Mouse (Mus musculus) forebrain, embryonic 11.5 days (tissue): ENCODE data around the gene Nrip3. TPM values are rescaled to one million over a fixed set of nuclear protein-coding genes. Genes with fewer than 3 reads are reported as not detected.

Experiments
- ATAC-seq: fragments of 200-750 bp; cut with Nextera tagmentation; replicated peaks from 2 replicates; pipeline ENCODE4 v1.8.0; 2017; ENCODE audit warnings: moderate TSS enrichment; ENCODE audit not compliant: low FRiP score
- DNase-seq: peaks from one replicate; pipeline ENCODE4 v3.0.0-alpha.2; 2017; ENCODE audit warnings: low spot score
- H3K27ac ChIP-seq: fragments of 300-500 bp; sonication (generic); 2 replicates; pipeline ENCODE4 v1.5.1; 2014; ENCODE audit warnings: low read depth, low read length
- H3K27me3 ChIP-seq: fragments of 300-500 bp; sonication (generic); 2 replicates; pipeline ENCODE4 v1.6.1; 2014; ENCODE audit warnings: mild to moderate bottlenecking, low read length, mixed read lengths; ENCODE audit not compliant: control insufficient read depth, insufficient read depth
- H3K36me3 ChIP-seq: fragments of 300-500 bp; sonication (generic); 2 replicates; pipeline ENCODE4 v1.6.1; 2014; ENCODE audit warnings: mild to moderate bottlenecking, low read length, moderate library complexity, mixed read lengths; ENCODE audit not compliant: control insufficient read depth, insufficient read depth
- H3K4me1 ChIP-seq: fragments of 300-500 bp; sonication (generic); replicated peaks from 2 replicates; pipeline ENCODE4 v1.6.1; 2014; ENCODE audit warnings: low read length, mixed read lengths; ENCODE audit not compliant: control insufficient read depth, insufficient read depth
- H3K4me2 ChIP-seq: fragments of 300-500 bp; sonication (generic); 2 replicates; pipeline ENCODE4 v1.6.1; 2014; ENCODE audit warnings: low read depth, mild to moderate bottlenecking, low read length, moderate library complexity, mixed read lengths; ENCODE audit not compliant: severe bottlenecking
- H3K4me3 ChIP-seq: fragments of 300-500 bp; sonication (generic); 2 replicates; pipeline ENCODE4 v1.5.1; 2014; ENCODE audit warnings: low read depth, low read length
- H3K9ac ChIP-seq: fragments of 300-500 bp; sonication (generic); 2 replicates; pipeline ENCODE4 v1.6.1; 2014; ENCODE audit warnings: low read length
- H3K9me3 ChIP-seq: fragments of 300-500 bp; sonication (generic); 2 replicates; pipeline ENCODE4 v1.6.1; 2016; ENCODE audit warnings: low read length, mixed read lengths; ENCODE audit not compliant: control insufficient read depth
- WGBS: fragments of 180-500 bp; shearing (Covaris S2); extraction: QIAGEN DNeasy Blood & Tissue Kit; methylation state at CpG from one replicate; pipeline ENCODE4 v1.1.7; 2014; 5-methylcytosine and 5-hydroxymethylcytosine counted together
- polyA plus RNA-seq: library from polyadenylated mRNA; unstranded; fragments of >200 nt; fragmentation: Nextera tagmentation; extraction: Ambion mirVana; gene quantifications from 2 replicates; pipeline ENCODE4 v1.2.1, GENCODE M21; 2014

Nrip3 gene
- polyA plus RNA-seq, 1 experiment from 2014 or later, result 0.83 TPM

DNA sequence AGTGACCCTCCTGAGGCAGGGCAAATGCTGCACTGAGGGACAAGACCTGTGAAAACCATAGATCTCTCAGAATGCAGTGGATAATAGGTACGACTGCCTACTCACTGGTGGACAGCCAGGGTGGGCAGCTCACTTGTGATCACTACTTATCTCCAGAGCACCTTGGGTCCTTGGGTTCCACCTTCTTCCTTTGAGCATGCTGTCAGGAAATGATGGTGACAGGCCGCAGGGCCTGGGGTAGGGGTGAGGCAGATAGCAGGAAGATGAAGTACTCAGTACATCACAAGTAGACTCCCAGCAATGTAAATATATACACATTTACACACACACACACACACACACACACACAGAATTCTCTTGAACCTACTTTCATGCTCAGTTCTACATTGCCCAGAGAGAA lies 6.0 kb upstream of the Nrip3 start:
- WGBS, result 93% methylated on average over 2 of the region's 2 CpGs

DNA sequence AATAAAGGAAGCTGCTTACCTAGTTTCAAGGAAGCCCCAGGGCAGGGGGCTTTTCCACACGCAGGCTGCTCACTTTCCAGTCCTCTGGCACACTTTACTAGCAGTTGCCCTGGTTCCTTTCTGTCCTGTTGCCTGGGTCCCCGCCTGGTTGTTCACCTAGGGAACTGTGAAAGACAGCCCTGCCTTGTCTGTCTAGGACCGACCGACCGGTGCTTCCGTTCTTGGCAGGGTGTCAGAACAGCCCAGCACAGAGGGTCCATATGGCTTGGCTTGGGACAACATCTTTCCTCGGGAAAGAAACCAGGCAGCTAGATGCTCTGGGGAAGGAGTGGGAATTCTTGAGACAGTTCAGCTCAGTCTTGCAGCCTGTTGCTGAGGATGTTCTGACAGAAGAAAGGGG lies 1.5 kb upstream of the Nrip3 start:
- H3K27ac ChIP-seq, result no peak overlapping the region
- H3K9ac ChIP-seq, result no peak overlapping the region
- no peak overlapping the region for H3K4me2 ChIP-seq
- H3K27me3 ChIP-seq, result peaks cover 39% of the 10 kb centered on the region
- H3K36me3 ChIP-seq, result no peaks in the 10 kb centered on the region
- no peak for DNase-seq
- 68% methylated on average over 7 of the region's 7 CpGs for WGBS
- H3K9me3 ChIP-seq, result no peaks in the 10 kb centered on the region
- no peak for ATAC-seq
- H3K4me1 ChIP-seq, result peaks cover 4% of the 10 kb centered on the region; the same call in 1 of the 2 replicates
- no peak overlapping the region for H3K4me3 ChIP-seq

More for the DNA sequence above, 6.0 kb upstream of the Nrip3 start:
- no peaks in the 10 kb centered on the region for H3K9me3 ChIP-seq
- H3K4me3 ChIP-seq, result no peak overlapping the region
- no peaks in the 10 kb centered on the region for H3K36me3 ChIP-seq
- no peak overlapping the region for H3K4me2 ChIP-seq
- no peak for DNase-seq
- H3K27me3 ChIP-seq, result peaks cover 9% of the 10 kb centered on the region; the same call in 1 of the 2 replicates
- ATAC-seq, result no peak
- H3K27ac ChIP-seq, result no peak overlapping the region
- no peaks in the 10 kb centered on the region for H3K4me1 ChIP-seq
- no peak overlapping the region for H3K9ac ChIP-seq

DNA sequence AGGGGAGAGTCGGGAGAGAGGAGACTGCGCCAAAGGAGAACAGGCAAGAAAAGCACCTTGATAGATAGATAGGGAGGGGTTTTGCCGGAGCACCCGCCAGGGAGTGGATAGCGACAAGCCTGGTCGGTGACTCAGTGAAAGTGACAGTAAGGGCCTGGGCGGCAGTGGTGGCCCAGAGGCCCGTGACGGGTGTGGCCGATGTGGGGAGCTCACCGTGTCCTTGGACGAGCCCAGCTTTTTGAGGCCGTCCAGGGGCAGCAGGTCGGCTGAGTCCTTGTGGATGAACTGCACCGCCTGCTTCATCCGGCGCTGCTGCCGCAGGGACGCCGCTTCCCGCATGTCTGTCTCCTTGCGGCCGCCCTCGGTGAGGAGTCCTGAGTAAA lies 747 bp downstream of the Nrip3 start:
- 1% methylated on average over 24 of the region's 24 CpGs for WGBS
- H3K27me3 ChIP-seq, result peaks cover 39% of the 10 kb centered on the region
- H3K9ac ChIP-seq, result peak overlapping the region; percentile 43
- H3K4me3 ChIP-seq, result peak overlapping the region; percentile 44
- H3K4me2 ChIP-seq, result peak overlapping the region; percentile 95
- ATAC-seq (no peak; the same call in 1 of the 2 replicates), DNase-seq (no peak)
- peaks cover 4% of the 10 kb centered on the region; the same call in 1 of the 2 replicates for H3K4me1 ChIP-seq
- H3K36me3 ChIP-seq, result no peaks in the 10 kb centered on the region
- no peaks in the 10 kb centered on the region for H3K9me3 ChIP-seq
- no peak overlapping the region for H3K27ac ChIP-seq

DNA sequence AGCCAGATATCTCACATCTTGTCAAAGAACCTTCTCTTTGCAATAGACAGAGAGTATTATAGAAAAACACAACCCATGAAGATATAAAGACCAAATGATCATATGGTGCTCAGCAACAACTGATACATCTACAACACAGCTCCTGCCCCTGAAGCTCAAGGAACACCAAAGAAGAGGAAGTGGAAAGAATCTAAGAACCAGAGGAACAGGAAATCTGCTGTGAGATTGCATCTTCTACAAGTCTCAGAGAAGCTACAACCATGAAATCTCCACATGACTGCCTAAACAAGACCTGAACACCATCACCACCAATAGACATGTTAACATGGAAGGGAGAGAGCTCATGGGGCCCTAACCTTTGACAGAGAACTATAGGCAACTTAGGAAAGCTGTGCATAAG lies 9.6 kb downstream of the Nrip3 start:
- no peaks in the 10 kb centered on the region for H3K9me3 ChIP-seq
- H3K9ac ChIP-seq, result no peak overlapping the region
- no peak overlapping the region for H3K4me2 ChIP-seq
- H3K27me3 ChIP-seq, result no peaks in the 10 kb centered on the region
- no peak overlapping the region for H3K27ac ChIP-seq
- no peaks in the 10 kb centered on the region for H3K36me3 ChIP-seq
- no peak for ATAC-seq
- no peaks in the 10 kb centered on the region for H3K4me1 ChIP-seq
- DNase-seq, result no peak
- no peak overlapping the region for H3K4me3 ChIP-seq

DNA sequence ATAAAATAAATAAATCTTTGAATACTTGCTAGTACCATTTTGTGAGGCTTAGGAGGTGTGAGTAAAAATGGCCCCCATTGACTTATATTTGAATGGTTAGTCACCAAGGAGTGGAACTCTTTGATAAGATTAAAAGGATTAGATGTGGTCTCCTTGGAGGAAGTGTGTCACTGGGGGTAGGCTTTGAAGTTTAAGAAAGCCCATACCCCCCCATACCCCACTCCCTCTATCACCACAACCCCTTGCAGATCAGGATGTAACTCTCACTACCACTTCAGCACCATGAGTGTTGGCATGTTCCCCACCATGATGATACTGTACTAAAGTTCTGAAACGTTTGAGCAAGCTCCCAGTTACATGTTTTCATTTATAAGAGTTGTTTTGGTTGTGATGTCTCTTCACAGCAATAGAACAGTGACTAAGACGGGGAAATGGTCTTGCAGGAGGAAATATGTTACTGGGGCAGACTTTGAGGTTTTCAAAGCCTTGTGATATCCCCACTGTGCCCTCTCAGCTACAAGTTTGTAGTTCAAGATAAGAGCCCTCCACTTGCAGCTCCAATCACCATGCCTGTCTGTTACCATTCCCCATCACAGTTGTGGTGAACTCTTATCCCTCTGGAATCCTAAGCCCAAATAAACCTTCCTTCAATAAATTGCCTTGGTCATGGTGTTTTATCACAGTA lies 13.0 kb downstream of the Nrip3 start:
- Histone ChIP-seq H3K36me3 (no peaks in the 10 kb centered on the region), H3K4me1 (no peaks in the 10 kb centered on the region), H3K27ac (no peak overlapping the region), H3K9ac (no peak overlapping the region), H3K4me2 (no peak overlapping the region), H3K27me3 (no peaks in the 10 kb centered on the region), H3K4me3 (no peak overlapping the region), H3K9me3 (no peaks in the 10 kb centered on the region)
- ATAC-seq, result no peak
- WGBS, result 52% methylated on average over 2 of the region's 2 CpGs
- DNase-seq, result no peak

DNA sequence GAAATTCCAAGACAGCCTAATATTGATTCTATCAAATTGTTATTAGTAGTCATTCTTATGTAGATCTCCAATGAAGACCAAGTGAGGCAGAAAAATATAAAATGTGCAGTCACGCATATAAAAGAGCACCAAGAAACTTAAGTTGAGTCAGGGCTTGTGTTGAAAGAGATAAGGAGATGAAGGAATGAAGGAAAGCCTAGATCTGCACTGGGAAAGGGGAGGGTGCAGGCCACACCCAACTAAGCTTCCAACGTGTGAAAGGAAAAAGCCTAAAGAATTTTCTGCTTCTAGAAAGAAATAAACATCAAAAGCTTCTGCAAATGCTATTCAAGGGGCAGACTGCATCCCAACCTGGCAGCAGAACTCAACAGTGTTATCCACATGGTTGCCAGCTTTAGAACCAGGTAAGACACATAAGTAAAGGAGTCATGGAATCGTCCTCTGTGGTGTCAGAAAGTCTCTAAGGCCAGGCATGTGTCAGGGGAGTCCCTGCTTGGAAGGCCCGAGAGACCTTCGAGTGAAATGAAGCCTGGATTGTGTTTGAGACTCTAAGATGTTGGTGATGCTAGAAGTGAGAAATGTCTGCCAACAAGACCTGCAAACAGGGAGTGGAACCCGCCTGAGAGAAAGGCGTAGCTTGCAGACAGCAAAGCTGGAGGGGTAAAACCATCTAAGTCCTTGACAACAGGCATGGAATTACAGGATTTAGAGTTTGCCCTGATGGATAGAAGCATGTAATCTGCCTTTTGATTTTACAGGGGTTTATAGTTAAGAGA lies 14.1 kb downstream of the Nrip3 start:
- no peaks in the 10 kb centered on the region for H3K27me3 ChIP-seq
- DNase-seq (no peak), ATAC-seq (no peak)
- H3K36me3 ChIP-seq, result no peaks in the 10 kb centered on the region
- 85% methylated on average over 7 of the region's 7 CpGs for WGBS
- H3K4me1 ChIP-seq, result no peaks in the 10 kb centered on the region
- no peak overlapping the region for H3K9ac ChIP-seq
- no peak overlapping the region for H3K4me3 ChIP-seq
- H3K27ac ChIP-seq, result no peak overlapping the region
- no peaks in the 10 kb centered on the region for H3K9me3 ChIP-seq
- no peak overlapping the region for H3K4me2 ChIP-seq

DNA sequence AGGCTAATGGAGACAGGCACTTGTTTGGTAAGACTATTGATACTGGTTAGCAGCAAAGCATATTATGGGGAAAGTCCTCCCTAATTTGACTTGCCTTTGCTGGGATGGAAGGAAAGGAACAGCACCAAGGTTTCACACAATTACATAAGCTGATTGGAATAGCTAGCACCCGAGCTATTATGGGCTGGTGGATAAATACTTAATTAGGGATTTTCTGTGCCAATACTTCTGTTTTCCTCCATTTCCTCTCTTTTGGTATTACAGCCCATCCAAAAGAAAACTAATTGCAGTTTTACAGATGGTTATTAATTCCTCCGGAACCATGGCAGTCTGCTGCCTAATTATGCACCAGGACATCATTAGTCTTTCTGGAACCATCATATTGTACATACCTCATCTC lies 17.8 kb downstream of the Nrip3 start:
- H3K9ac ChIP-seq, result no peak overlapping the region
- DNase-seq (no peak), ATAC-seq (no peak)
- WGBS, result 60% methylated on average over 2 of the region's 2 CpGs
- H3K4me2 ChIP-seq, result no peak overlapping the region
- H3K4me1 ChIP-seq, result no peaks in the 10 kb centered on the region
- H3K27me3 ChIP-seq, result no peaks in the 10 kb centered on the region
- no peak overlapping the region for H3K4me3 ChIP-seq
- no peak overlapping the region for H3K27ac ChIP-seq
- H3K36me3 ChIP-seq, result no peaks in the 10 kb centered on the region
- H3K9me3 ChIP-seq, result no peaks in the 10 kb centered on the region

DNA sequence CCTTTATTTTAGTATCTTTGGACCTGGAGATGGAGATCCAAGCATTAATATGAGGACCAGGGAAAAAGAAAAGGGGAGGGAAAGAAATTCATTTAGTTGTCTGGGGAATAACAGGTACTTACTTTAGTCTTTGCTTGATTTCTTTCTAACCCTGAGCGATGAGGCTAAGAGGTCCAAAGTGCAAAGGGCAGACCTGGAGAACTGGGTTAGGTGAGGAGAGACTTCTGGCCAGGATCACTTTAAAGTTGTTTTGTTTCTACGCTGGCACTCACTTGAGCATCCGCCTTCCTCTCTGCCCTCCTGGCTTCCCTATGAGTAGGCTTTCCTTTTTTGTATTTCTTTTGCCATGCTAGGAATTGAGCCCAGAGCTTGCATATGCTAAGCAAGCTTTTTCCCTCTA lies 25.5 kb downstream of the Nrip3 start:
- no peak overlapping the region for H3K27ac ChIP-seq
- no peak overlapping the region for H3K9ac ChIP-seq
- no peaks in the 10 kb centered on the region for H3K36me3 ChIP-seq
- ATAC-seq (no peak), DNase-seq (no peak)
- no peak overlapping the region for H3K4me3 ChIP-seq
- 92% methylated on average over 3 of the region's 3 CpGs for WGBS
- no peaks in the 10 kb centered on the region for H3K27me3 ChIP-seq
- H3K4me1 ChIP-seq, result no peaks in the 10 kb centered on the region
- H3K4me2 ChIP-seq, result no peak overlapping the region
- H3K9me3 ChIP-seq, result no peaks in the 10 kb centered on the region

DNA sequence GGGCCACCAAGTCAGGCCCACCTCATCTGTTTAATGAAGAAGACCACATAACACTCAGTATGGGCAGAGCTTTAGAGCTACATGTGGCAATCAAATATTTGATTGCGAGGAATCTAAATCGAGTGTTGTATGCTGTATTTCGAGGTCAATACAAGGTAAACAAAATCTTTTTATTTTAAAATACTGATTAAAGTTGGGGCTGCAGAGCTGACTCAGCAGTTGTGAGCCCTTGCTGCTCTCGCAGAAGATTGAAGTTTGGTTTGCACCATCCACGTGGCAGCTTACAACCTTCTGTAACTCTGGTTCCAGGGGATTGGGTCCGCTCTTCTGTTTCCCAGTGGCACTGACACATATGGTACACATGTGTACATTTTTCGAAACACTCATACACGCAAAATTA lies 27.8 kb downstream of the Nrip3 start:
- WGBS, result 93% methylated on average over 8 of the region's 8 CpGs
- Histone ChIP-seq H3K36me3 (no peaks in the 10 kb centered on the region), H3K4me2 (no peak overlapping the region), H3K4me1 (no peaks in the 10 kb centered on the region), H3K27ac (no peak overlapping the region), H3K9ac (no peak overlapping the region), H3K4me3 (no peak overlapping the region), H3K9me3 (no peaks in the 10 kb centered on the region), H3K27me3 (no peaks in the 10 kb centered on the region)
- ATAC-seq (no peak), DNase-seq (no peak)
